Mouse (Mus musculus) midbrain, embryonic 12.5 days (tissue): Measurements from ENCODE around the gene Hat1. TPM values are rescaled to one million over a fixed set of nuclear protein-coding genes. Genes with fewer than 3 reads are reported as not detected.
A peak's percentile ranks its signal among the peaks of the same experiment; 100 is the strongest.

Experiments used
- ATAC-seq: fragments of 200-750 bp; cut with Nextera tagmentation; 2 replicates; pipeline ENCODE4 v1.8.0; 2017; ENCODE audit warnings: low read depth, moderate TSS enrichment, moderate library complexity; ENCODE audit not compliant: low FRiP score
- H3K27ac ChIP-seq: fragments of 300-500 bp; sonication (generic); replicated peaks from 2 replicates; pipeline ENCODE4 v1.5.1; 2016; ENCODE audit warnings: mild to moderate bottlenecking
- H3K27me3 ChIP-seq: fragments of 300-500 bp; sonication (generic); 2 replicates; pipeline ENCODE4 v1.6.1; 2016; ENCODE audit warnings: mild to moderate bottlenecking
- H3K36me3 ChIP-seq: fragments of 300-500 bp; sonication (generic); 2 replicates; pipeline ENCODE4 v1.6.1; 2016
- H3K4me1 ChIP-seq: fragments of 300-500 bp; sonication (generic); 2 replicates; pipeline ENCODE4 v1.6.1; 2016
- H3K4me2 ChIP-seq: fragments of 300-500 bp; sonication (generic); replicated peaks from 2 replicates; pipeline ENCODE4 v1.6.1; 2016; ENCODE audit warnings: mild to moderate bottlenecking, moderate library complexity
- H3K4me3 ChIP-seq: fragments of 300-500 bp; sonication (generic); 2 replicates; pipeline ENCODE4 v1.5.1; 2016; ENCODE audit warnings: mild to moderate bottlenecking
- H3K9ac ChIP-seq: fragments of 300-500 bp; sonication (generic); replicated peaks from 2 replicates; pipeline ENCODE4 v1.6.1; 2016; ENCODE audit warnings: mild to moderate bottlenecking, moderate library complexity
- H3K9me3 ChIP-seq: fragments of 300-500 bp; sonication (generic); 2 replicates; pipeline ENCODE4 v1.6.1; 2016; ENCODE audit warnings: mild to moderate bottlenecking
- WGBS: fragments of 180-500 bp; shearing (Covaris S2); methylation state at CpG from one replicate; pipeline ENCODE4 v1.1.7; 2016; 5-methylcytosine and 5-hydroxymethylcytosine counted together
- polyA plus RNA-seq: library from polyadenylated mRNA; unstranded; fragments of >200 nt; fragmentation: Nextera tagmentation; extraction: Ambion mirVana; gene quantifications from 2 replicates; pipeline ENCODE4 v1.2.1, GENCODE M21; 2016

Gene Hat1
- polyA plus RNA-seq, result 131 and 137 TPM in 2 replicates

DNA sequence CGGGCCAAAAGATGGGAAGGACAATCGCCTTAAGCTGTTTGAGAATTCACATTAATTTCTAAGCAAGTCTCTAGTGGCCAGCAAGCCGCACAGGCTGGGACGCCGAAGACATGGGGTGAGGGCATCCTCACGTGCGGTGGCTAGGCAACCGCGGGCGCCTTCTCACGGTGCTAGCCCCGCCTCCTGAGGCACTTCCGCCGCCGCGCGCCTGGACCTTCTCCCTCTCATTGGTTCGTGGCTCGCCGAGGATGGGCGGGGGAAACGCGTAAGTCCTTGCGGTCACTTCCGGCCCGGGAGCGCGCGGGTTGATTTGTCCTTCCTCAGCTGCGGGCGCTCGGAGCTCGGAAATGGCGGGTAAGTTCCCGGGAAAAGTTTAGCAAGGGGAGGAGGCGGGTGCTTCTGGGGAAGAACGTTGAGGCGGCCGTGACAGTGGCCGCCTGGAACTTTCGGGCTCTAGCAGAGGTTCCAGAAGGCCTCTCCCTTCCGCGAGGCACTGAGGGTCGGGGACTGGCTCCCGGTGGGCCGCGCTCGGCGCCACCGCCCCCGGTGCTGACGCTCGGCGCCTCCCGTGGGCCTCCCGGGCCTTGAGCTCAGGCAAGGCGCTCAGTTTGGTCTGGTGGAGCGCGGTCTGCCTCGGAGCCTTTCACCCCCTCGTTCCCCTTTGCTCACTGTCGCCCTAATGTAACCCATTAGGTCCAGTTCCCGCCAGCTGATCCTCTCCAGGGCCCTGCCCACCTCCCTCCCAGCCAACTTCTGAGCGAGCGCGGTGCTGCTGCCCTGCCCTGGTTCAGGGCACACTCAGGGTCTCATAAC, at the start of gene Hat1:
Gene Hat1 (plus strand): TSS at position 8 of the 813 bp plus-strand sequence.
- H3K27me3 ChIP-seq, result no peaks in the 10 kb centered on the region
- H3K9me3 ChIP-seq, result no peaks in the 10 kb centered on the region
- peaks cover 14% of the 10 kb centered on the region for H3K4me1 ChIP-seq
- H3K4me3 ChIP-seq, result peak within 1 kb of the TSS; percentile 92
- peak; percentile 99 for ATAC-seq
- peak within 1 kb of the TSS; percentile 86 for H3K4me2 ChIP-seq
- peak within 1 kb of the TSS; percentile 80 for H3K9ac ChIP-seq
- peaks cover 19% of the 10 kb centered on the region for H3K36me3 ChIP-seq
- under 1% methylated on average over 64 of the region's 66 CpGs for WGBS
- peak within 1 kb of the TSS; percentile 65 for H3K27ac ChIP-seq

DNA sequence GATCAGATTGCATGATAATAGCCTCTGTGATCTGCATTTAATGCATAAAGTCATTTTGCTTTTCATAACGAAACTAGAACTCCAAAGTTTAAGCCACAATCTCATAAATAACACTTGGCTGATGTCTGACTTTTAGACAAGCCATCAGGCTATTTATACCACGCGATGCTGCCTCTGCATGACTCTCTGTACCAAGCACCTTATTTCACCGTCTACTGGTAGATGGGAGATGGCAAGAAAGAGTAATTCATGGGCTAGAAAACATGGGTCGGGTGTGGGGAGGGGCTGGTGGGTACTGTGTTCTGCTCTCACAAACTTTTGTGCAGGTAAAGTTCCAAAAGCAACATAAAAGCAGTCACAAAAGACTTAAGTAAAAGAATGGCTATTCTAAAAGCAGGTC, 48.6 kb upstream of the Hat1 start:
- H3K9me3 ChIP-seq, result 0 out of 2 replicates have a peak, but pooled peaks cover 5% of the 10 kb centered on the region
- peaks cover 17% of the 10 kb centered on the region for H3K36me3 ChIP-seq
- H3K4me1 ChIP-seq, result no peaks in the 10 kb centered on the region
- H3K27me3 ChIP-seq, result no peaks in the 10 kb centered on the region
- no peak overlapping the region for H3K9ac ChIP-seq
- H3K27ac ChIP-seq, result no peak overlapping the region
- 84% methylated on average over 5 of the region's 5 CpGs for WGBS
- ATAC-seq, result no peak
- no peak overlapping the region for H3K4me3 ChIP-seq
- no peak overlapping the region for H3K4me2 ChIP-seq

DNA sequence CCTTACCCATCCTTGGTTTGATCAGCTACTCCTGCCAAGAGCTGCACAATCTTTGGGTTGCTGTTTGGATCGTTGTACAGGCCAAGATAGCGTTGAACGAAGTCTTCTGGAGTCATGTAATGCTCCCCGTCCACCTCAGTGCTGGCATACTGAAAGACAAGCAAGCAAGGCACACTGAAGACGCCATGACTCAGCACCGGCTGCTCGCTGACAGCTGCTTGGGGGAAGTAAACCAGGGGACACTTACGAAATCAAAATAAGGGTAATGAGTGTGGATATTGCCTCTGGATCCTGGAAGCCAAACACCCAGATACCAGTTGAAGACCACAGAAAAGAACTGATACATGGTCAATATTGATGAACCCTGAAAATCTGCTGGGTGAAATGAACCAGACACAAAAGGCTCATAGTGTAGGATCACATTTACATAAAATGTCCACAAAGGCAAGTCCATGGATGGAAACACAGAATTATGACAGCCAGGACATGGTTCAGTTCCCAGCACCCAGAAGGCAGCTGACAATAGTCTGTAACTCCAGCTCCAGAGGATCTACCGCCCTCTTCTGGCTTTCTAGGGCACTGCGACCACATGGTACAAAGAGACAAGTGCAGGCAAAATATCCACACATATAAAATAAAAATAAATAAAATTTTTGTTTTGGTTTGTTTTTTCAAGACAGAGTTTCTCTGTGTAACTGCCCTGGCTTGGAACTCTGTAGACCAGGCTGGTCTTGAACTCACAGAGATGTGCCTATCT, 44.7 kb upstream of the Hat1 start:
- no peak for ATAC-seq
- Histone ChIP-seq H3K4me1 (no peaks in the 10 kb centered on the region), H3K4me3 (no peak overlapping the region), H3K9ac (no peak overlapping the region), H3K27me3 (no peaks in the 10 kb centered on the region), H3K27ac (no peak overlapping the region), H3K4me2 (no peak overlapping the region), H3K36me3 (peaks cover 17% of the 10 kb centered on the region), H3K9me3 (0 out of 2 replicates have a peak, but pooled peaks cover 5% of the 10 kb centered on the region)
- WGBS, result 92% methylated on average over 10 of the region's 10 CpGs

DNA sequence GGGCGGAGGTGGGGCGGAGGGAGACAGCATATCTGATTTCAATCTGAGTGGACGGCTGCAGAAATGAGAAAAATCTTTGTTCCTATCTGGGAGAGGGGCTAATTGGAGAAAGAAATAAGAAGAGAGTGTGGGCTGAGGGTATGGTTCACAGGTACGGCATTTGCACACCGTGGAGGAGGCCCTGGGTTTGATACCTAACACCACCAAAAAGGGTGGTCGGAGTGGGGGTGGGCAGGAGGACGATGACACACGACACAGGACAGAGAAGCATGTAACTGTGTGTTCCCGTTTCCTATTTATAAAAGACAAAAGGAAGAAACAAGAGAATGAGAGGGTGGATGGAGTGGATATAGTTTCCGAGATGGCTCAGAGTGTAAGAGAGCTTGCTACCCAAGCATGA, 41.6 kb upstream of the Hat1 start:
- no peak for ATAC-seq
- H3K9ac ChIP-seq, result no peak overlapping the region
- 0 out of 2 replicates have a peak, but pooled peaks cover 5% of the 10 kb centered on the region for H3K9me3 ChIP-seq
- no peak overlapping the region for H3K27ac ChIP-seq
- H3K36me3 ChIP-seq, result peaks cover 17% of the 10 kb centered on the region
- no peaks in the 10 kb centered on the region for H3K27me3 ChIP-seq
- no peak overlapping the region for H3K4me3 ChIP-seq
- no peak overlapping the region for H3K4me2 ChIP-seq
- H3K4me1 ChIP-seq, result 0 out of 2 replicates have a peak, but pooled peaks cover 2% of the 10 kb centered on the region
- WGBS, result 91% methylated on average over 10 of the region's 10 CpGs

DNA sequence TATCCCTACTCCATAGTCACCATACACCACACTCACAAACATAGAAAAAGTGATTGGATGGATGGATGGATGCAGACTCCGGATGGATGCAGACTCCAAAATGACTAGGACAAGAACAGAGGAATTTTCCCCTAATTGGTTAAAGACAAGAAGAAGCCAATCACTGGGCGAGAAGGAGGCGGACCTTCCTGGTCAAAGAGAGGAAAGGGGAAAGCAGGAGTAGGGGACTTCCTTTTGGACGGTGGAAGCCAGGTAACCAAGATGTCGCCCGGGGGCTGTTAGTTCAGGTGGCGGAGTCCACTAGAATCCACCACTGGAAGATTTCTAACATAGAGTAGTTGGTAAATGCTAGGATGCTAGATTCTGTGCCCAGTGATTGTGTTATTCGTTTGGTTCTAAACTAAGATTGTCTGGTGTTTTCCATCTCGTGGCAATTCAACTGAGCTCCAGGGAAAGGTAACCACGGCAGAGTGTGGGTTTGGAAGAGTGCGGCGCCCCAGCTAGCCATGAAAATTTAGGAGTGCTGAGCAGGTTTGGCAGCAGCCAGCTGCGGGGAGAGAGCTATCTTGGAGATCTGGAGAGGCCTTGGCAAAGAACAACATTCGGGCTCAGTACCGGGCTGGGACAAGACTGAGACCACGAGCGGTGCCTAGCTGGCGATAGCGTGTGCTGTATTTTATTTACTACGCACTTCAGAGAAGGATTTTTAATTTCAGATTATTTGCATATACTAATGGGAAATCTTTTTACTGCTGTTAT, 40.8 kb upstream of the Hat1 start:
- Histone ChIP-seq H3K36me3 (peaks cover 11% of the 10 kb centered on the region), H3K4me2 (no peak overlapping the region), H3K9me3 (0 out of 2 replicates have a peak, but pooled peaks cover 5% of the 10 kb centered on the region), H3K4me3 (no peak overlapping the region), H3K4me1 (0 out of 2 replicates have a peak, but pooled peaks cover 2% of the 10 kb centered on the region), H3K9ac (no peak overlapping the region), H3K27me3 (no peaks in the 10 kb centered on the region), H3K27ac (no peak overlapping the region)
- ATAC-seq, result no peak
- 95% methylated on average over 20 of the region's 20 CpGs for WGBS

DNA sequence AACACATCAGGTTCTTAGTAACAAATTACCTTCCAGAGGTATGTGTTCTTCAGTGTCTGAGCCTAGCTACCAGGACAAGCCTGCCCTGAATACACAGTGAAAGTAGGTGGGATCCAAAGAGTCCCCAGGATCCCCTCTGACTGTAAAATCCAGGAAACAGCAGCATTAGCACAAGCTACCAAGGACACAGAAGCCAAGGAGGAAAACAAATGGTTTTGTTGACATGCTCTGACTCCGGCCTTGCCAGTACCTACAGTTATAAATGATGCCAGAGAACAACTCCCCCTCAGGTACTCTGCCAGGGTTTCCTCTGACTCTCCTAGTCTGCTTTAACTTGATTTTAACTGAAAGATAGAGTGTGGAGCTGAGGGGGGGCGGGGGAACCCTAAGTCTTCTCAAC, 39.2 kb upstream of the Hat1 start:
- Histone ChIP-seq H3K4me3 (no peak overlapping the region), H3K4me1 (0 out of 2 replicates have a peak, but pooled peaks cover 8% of the 10 kb centered on the region), H3K9ac (no peak overlapping the region), H3K36me3 (no peaks in the 10 kb centered on the region), H3K27ac (no peak overlapping the region), H3K27me3 (no peaks in the 10 kb centered on the region), H3K4me2 (no peak overlapping the region), H3K9me3 (no peaks in the 10 kb centered on the region)
- no peak for ATAC-seq
- 93% methylated on average over 2 of the region's 2 CpGs for WGBS

DNA sequence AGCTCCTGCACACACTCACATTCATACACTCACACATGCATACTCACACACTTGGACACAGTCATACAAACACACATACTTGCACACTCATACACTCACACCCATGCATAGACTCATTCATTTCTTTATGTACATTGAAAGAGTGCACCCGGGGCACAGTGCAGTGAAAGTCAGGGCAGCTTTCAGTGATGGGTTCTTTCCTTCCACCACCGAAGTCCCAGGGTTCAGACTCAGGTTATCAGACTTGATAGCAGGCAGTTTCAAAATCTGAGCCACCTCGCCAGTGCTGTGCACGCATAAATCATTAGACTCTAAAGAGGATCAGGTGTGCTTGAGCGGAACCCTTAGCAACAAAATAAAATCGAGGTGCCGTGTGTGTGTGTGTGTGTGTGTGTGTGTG, 38.6 kb upstream of the Hat1 start:
- Histone ChIP-seq H3K4me2 (no peak overlapping the region), H3K4me3 (no peak overlapping the region), H3K27me3 (no peaks in the 10 kb centered on the region), H3K9me3 (no peaks in the 10 kb centered on the region), H3K36me3 (no peaks in the 10 kb centered on the region), H3K27ac (no peak overlapping the region), H3K9ac (no peak overlapping the region), H3K4me1 (0 out of 2 replicates have a peak, but pooled peaks cover 8% of the 10 kb centered on the region)
- ATAC-seq, result no peak
- 88% methylated on average over 7 of the region's 7 CpGs for whole genome bisulfite sequencing

DNA sequence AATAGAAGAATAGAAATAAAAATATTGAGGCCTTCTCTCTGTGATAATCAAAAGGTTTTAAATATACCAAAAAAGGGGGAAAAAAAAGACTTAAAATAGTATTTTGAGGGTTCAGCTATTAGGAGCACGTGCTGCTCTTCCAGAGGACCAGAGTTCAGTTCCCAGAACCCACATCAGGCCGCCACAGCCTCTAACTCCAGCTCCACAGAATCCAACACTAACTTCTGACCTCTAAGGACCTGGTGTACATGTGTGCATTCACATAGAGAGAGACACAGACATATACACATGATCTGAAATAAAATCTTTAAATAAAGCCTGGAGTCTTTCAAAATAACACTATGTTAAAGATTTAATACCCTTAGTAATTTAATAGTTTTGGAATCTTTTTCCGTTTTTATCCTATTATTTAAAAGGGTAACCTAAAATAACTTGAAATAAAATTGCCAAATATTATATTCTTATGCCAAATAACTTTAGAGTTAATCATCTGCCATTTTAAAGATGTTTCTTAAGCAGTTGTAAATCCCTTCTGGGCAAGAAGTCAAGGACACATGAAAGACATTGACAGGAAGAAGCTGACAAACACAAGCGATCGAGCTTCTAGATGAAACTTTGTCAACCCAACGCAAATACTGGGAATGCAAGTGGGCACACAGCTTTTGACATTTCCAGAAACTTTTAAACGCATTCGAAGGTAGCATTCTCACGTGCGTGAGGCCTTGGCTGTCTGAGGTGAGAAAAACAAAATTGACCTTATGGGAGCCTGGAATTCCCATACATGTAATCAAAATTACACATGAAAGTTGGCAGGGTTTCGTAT, 37.6 kb upstream of the Hat1 start:
- Histone ChIP-seq H3K9ac (no peak overlapping the region), H3K36me3 (no peaks in the 10 kb centered on the region), H3K9me3 (no peaks in the 10 kb centered on the region), H3K4me3 (no peak overlapping the region), H3K27ac (no peak overlapping the region), H3K27me3 (no peaks in the 10 kb centered on the region), H3K4me1 (0 out of 2 replicates have a peak, but pooled peaks cover 8% of the 10 kb centered on the region), H3K4me2 (no peak overlapping the region)
- ATAC-seq, result no peak
- 89% methylated on average over 11 of the region's 11 CpGs for WGBS

DNA sequence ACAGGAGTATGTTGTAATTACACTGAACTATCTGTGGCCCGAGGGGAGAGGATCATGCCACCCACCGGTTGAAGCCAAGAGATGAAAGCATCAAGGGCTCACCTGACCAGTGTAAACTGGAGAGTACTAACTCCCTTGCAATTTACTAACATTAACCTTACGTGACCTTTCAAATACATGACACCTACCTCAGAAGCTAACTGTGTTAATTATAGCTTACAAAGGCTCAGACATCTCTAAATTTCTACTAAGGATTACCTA, 37.1 kb upstream of the Hat1 start:
- no peak overlapping the region for H3K9ac ChIP-seq
- no peak overlapping the region for H3K4me3 ChIP-seq
- no peak overlapping the region for H3K4me2 ChIP-seq
- H3K9me3 ChIP-seq, result no peaks in the 10 kb centered on the region
- no peak overlapping the region for H3K27ac ChIP-seq
- WGBS, result 92% methylated on average over 3 of the region's 3 CpGs
- H3K27me3 ChIP-seq, result no peaks in the 10 kb centered on the region
- no peaks in the 10 kb centered on the region for H3K36me3 ChIP-seq
- ATAC-seq, result no peak
- 0 out of 2 replicates have a peak, but pooled peaks cover 8% of the 10 kb centered on the region for H3K4me1 ChIP-seq

DNA sequence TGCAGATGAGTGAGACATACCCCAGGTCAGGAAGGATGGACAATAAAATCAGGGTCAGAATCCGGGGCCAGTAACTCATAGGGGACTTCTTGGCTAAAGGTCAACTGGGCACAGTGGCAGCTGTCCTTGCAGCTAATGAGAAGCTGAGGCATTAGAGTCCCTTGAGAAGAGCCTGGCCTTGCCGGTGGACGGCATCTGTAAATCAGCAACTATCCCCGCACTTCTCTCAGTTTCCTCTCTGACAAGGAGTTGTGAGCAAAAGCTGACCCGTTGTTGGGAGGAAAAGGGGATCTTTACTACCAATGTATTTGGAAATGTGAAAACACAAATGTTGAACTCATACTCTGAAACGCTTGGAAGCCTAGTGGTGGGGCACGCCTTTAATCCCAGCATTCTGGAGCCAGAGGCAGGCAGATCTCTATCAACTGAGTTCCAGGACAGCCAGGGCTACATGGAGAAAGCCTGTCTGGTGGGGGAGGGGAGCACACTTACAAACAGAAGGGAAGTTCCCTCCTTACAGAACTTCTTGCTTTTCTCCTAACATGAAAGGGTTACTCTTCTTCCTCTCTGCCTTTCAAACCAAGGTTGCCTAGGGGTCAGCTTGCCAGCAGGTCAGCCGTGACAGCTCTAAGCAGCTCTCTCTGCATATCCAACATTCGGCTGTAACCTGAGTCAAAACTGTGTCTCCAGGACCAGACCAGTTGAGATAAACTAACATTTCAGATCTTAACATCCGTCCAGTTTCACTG, 35.3 kb upstream of the Hat1 start:
- no peaks in the 10 kb centered on the region for H3K9me3 ChIP-seq
- WGBS, result 62% methylated on average over 10 of the region's 10 CpGs
- H3K4me3 ChIP-seq, result no peak overlapping the region
- ATAC-seq, result no peak
- H3K4me2 ChIP-seq, result no peak overlapping the region
- no peak overlapping the region for H3K9ac ChIP-seq
- no peak overlapping the region for H3K27ac ChIP-seq
- no peaks in the 10 kb centered on the region for H3K36me3 ChIP-seq
- no peaks in the 10 kb centered on the region for H3K27me3 ChIP-seq
- 0 out of 2 replicates have a peak, but pooled peaks cover 8% of the 10 kb centered on the region for H3K4me1 ChIP-seq

DNA sequence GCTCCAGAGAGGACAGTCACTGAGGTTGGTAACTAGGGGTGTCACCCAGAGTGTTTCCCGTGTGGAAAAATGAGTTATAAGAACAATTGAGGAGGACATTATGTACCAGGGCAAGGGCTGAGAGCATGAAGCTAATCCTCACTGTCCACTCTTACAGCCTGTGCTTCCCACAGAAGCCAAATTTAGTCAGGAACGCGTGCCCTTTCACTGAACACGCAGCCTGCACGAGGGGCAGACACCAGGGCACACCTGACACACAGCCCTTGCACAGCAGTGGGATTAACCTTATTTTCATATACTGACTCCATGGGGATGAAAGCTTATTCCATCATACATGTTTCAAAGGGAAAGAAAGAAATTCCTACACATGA, 34.7 kb upstream of the Hat1 start:
- Histone ChIP-seq H3K9me3 (no peaks in the 10 kb centered on the region), H3K27ac (no peak overlapping the region), H3K27me3 (no peaks in the 10 kb centered on the region), H3K36me3 (no peaks in the 10 kb centered on the region), H3K4me3 (no peak overlapping the region), H3K4me2 (no peak overlapping the region), H3K4me1 (0 out of 2 replicates have a peak, but pooled peaks cover 8% of the 10 kb centered on the region), H3K9ac (no peak overlapping the region)
- no peak for ATAC-seq
- WGBS, result 64% methylated on average over 5 of the region's 5 CpGs
